Mouse (Mus musculus): ENCODE results near the gene Gm10439.
"Not testable (repeated sequence)": the region's sequence is repeated elsewhere in the genome, so short reads cannot be mapped to it uniquely, and the experiment has no call there.

The Gm10439 gene

DNA sequence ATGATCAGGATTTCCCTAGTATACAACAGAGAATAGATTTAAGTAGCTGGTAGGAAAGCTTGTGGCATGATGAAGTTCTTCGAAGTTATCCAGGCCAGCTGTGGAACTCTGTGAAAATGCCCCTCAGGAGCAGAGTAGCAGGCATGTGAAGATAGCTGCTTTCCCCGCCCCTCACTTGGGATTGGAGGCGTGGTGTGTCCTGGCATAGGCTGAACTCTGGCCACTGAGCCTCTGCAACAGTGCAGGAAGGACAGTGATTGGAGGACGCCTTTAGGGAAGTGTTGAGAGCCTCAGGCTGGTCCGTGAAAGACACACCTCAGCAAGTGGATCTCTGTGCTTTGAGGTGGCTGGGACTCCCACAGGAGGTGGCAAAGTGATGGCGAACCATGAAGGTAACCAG, at the start of gene Gm10439:
Gene Gm10439 (plus strand): TSS at position 301 of the 400 bp plus-strand sequence.
- not testable (repeated sequence) for DNase-seq (ENCODE audit: low spot score)
